Comparison of ENCODE assay signal across 8 mouse cellular contexts in the genomic region with DNA sequence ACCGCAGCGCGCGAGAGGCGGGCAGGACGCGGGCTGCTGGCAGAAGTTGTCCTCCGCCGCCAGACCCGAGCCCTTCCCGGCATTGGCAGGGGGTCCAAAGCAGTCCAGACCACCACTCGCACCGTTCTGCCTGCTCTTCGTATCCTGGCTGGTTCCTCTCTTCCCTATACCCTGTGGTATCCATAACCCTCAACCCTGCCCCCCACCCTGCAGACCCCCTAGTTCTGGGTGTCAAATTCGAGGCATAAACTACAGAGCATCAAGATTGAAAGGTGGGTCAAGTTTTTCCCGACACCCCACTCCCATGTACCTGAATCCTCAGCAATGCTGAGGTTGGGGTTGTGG. TPM values are rescaled to one million over a fixed set of nuclear protein-coding genes. Genes with fewer than 3 reads are reported as not detected.
A peak's percentile ranks its signal among the peaks of the same experiment; 100 is the strongest.
DNase-seq lines count a peak whose midpoint lies in the region; ATAC-seq and TF ChIP-seq lines count a peak whose summit lies in the region.

No protein-coding gene starts in this region.

- H3K9ac ChIP-seq in forebrain, embryonic 12.5 days = peak overlapping the region; percentile 59
- H3K9ac ChIP-seq in limb, embryonic 11.5 days (ENCODE audit: low read length) = no peak overlapping the region
- H3K9ac ChIP-seq in neural tube, embryonic 14.5 days (replicated peaks; ENCODE audit: low read depth, low read length) = peak overlapping the region; percentile 81

- no peak; the same call in none of the 2 replicates for ATAC-seq in forebrain, embryonic 12.5 days (ENCODE audit: low FRiP score)
- no peak for ATAC-seq in limb, embryonic 11.5 days (ENCODE audit: insufficient number of reproducible peaks, low FRiP score, low TSS enrichment, low read depth)
- ATAC-seq in neural tube, embryonic 14.5 days (ENCODE audit: low read depth) = peak; percentile 60
- ATAC-seq in megakaryocyte-erythroid progenitor cell, adult 5-6 weeks (replicated peaks; ENCODE audit: low FRiP score, low TSS enrichment, poor library complexity, severe bottlenecking) = no peak

- no peaks in the 10 kb centered on the region for H3K36me3 ChIP-seq in forebrain, embryonic 12.5 days (replicated peaks)
- no peaks in the 10 kb centered on the region for H3K36me3 ChIP-seq in limb, embryonic 11.5 days (ENCODE audit: control insufficient read depth, insufficient read depth, low read length)
- H3K36me3 ChIP-seq in neural tube, embryonic 14.5 days (ENCODE audit: control insufficient read depth, insufficient read depth, low read length) = no peaks in the 10 kb centered on the region

- DNase-seq in left cerebral cortex, adult 2 months (ENCODE audit: extremely low spot score in 1 of 2, low spot score in 2 of 2) = no peak
- no peak for DNase-seq in left cerebral cortex, postnatal 25 days (ENCODE audit: low spot score in 2 of 2)
- no peak for DNase-seq in limb, embryonic 11.5 days (ENCODE audit: low spot score)
- DNase-seq in retina, postnatal 1 day = no peak
- DNase-seq in urinary bladder, adult 2 months (ENCODE audit: low spot score) = no peak

- H3K27me3 ChIP-seq in forebrain, embryonic 12.5 days = peaks cover 57% of the 10 kb centered on the region
- peaks cover 20% of the 10 kb centered on the region for H3K27me3 ChIP-seq in limb, embryonic 11.5 days (ENCODE audit: control insufficient read depth, insufficient read depth, low read length)
- H3K27me3 ChIP-seq in neural tube, embryonic 14.5 days (ENCODE audit: control insufficient read depth, insufficient read depth, low read length) = peaks cover 5% of the 10 kb centered on the region

- peak overlapping the region; percentile 72 for H3K4me3 ChIP-seq in left cerebral cortex, adult 2 months
- H3K4me3 ChIP-seq in forebrain, embryonic 12.5 days (replicated peaks) = peak overlapping the region; percentile 56
- peak overlapping the region; percentile 20 for H3K4me3 ChIP-seq in limb, embryonic 11.5 days (ENCODE audit: low read depth, low read length)
- peak overlapping the region; percentile 66 for H3K4me3 ChIP-seq in neural tube, embryonic 14.5 days (ENCODE audit: low read depth, low read length)

- intact Hi-C loops in left cerebral cortex, adult 2 months (cut with DNase I) = loop anchor here (5.0 kb wide), 1 partner anchor 63 kb away; no protein-coding TSS in a partner anchor
- intact Hi-C loops in left cerebral cortex, postnatal 25 days (cut with DNase I) = no loop called here

- peak overlapping the region; percentile 77 for H3K4me2 ChIP-seq in forebrain, embryonic 12.5 days
- H3K4me2 ChIP-seq in limb, embryonic 11.5 days (ENCODE audit: low read depth, severe bottlenecking) = peak overlapping the region; percentile 45; the same call in 1 of the 2 replicates
- H3K4me2 ChIP-seq in neural tube, embryonic 14.5 days (ENCODE audit: low read depth, low read length) = peak overlapping the region; percentile 67

- no peak for TF ChIP-seq CTCF in left cerebral cortex, adult 2 months (IDR thresholded peaks at IDR 0.05)

- H3K4me1 ChIP-seq in forebrain, embryonic 12.5 days = peaks cover 14% of the 10 kb centered on the region
- no peaks in the 10 kb centered on the region for H3K4me1 ChIP-seq in limb, embryonic 11.5 days (ENCODE audit: control insufficient read depth, insufficient read depth, low read length)
- no peaks in the 10 kb centered on the region for H3K4me1 ChIP-seq in neural tube, embryonic 14.5 days (ENCODE audit: control insufficient read depth, insufficient read depth, low read length)

- H3K9me3 ChIP-seq in forebrain, embryonic 12.5 days = no peaks in the 10 kb centered on the region
- H3K9me3 ChIP-seq in limb, embryonic 11.5 days (ENCODE audit: control insufficient read depth, low read length) = no peaks in the 10 kb centered on the region
- H3K9me3 ChIP-seq in neural tube, embryonic 14.5 days (ENCODE audit: control insufficient read depth, low read length) = no peaks in the 10 kb centered on the region

- WGBS in forebrain, embryonic 12.5 days = 3% methylated on average over 14 of the region's 16 CpGs
- 3% methylated on average over 16 of the region's 16 CpGs for WGBS in limb, embryonic 11.5 days
- 3% methylated on average over 16 of the region's 16 CpGs for WGBS in neural tube, embryonic 14.5 days

- H3K27ac ChIP-seq in left cerebral cortex, adult 2 months = peak overlapping the region; percentile 93
- no peak overlapping the region for H3K27ac ChIP-seq in forebrain, embryonic 12.5 days
- H3K27ac ChIP-seq in limb, embryonic 11.5 days (replicated peaks; ENCODE audit: low read depth, low read length) = no peak overlapping the region
- no peak overlapping the region for H3K27ac ChIP-seq in neural tube, embryonic 14.5 days (ENCODE audit: low read depth, low read length)

RNA-seq across cellular contexts. Expression of a gene that starts 0.5 kb away (rescaled TPM):
- total RNA-seq in left cerebral cortex, adult 2 months (2021) = 10 to 100 TPM; 29.8 to 31.7 TPM
- total RNA-seq in left cerebral cortex, postnatal 25 days (2021) = 10 to 100 TPM; 26.1 to 26.3 TPM
- 1.6 and 1.9 TPM in 2 replicates for polyA plus RNA-seq in forebrain, embryonic 12.5 days (2016; fragmentation: Nextera tagmentation; extraction: Ambion mirVana)
- polyA plus RNA-seq in limb, embryonic 11.5 days (2014; fragmentation: Nextera tagmentation; extraction: Ambion mirVana) = 0.67 and 0.85 TPM in 2 replicates
- 3.2 and 4.1 TPM in 2 replicates for polyA plus RNA-seq in neural tube, embryonic 14.5 days (2014; fragmentation: Nextera tagmentation; extraction: Ambion mirVana)
- 0.66 TPM in 1 of 2 replicates, not detected in the other for total RNA-seq in megakaryocyte-erythroid progenitor cell, adult 5-6 weeks (2014; fragmentation: Nextera tagmentation)
- 0.57 TPM in 1 of 2 replicates, not detected in the other for total RNA-seq in megakaryocyte-erythroid progenitor cell, adult 5-6 weeks (2017)
- polyA plus RNA-seq in urinary bladder, adult 2 months (2012; rRNA removed) = 0.55 and 0.59 TPM in 2 replicates

RNA-seq across cellular contexts. Expression of a gene that starts 9.2 kb away (rescaled TPM):
- total RNA-seq in left cerebral cortex, adult 2 months (2021) = 100 to 1,000 TPM; 186 to 188 TPM
- 100 to 1,000 TPM; 175 to 205 TPM for total RNA-seq in left cerebral cortex, postnatal 25 days (2021)
- 4.1 and 4.4 TPM in 2 replicates for polyA plus RNA-seq in forebrain, embryonic 12.5 days (2016; fragmentation: Nextera tagmentation; extraction: Ambion mirVana)
- 0.35 and 0.60 TPM in 2 replicates for polyA plus RNA-seq in limb, embryonic 11.5 days (2014; fragmentation: Nextera tagmentation; extraction: Ambion mirVana)
- polyA plus RNA-seq in neural tube, embryonic 14.5 days (2014; fragmentation: Nextera tagmentation; extraction: Ambion mirVana) = 9.9 and 12.7 TPM in 2 replicates
- total RNA-seq in megakaryocyte-erythroid progenitor cell, adult 5-6 weeks (2014; fragmentation: Nextera tagmentation) = 1.5 and 2.3 TPM in 2 replicates
- 1.6 and 2.6 TPM in 2 replicates for total RNA-seq in megakaryocyte-erythroid progenitor cell, adult 5-6 weeks (2017)
- polyA plus RNA-seq in urinary bladder, adult 2 months (2012; rRNA removed) = 32.4 and 32.5 TPM in 2 replicates

RNA-seq across cellular contexts. Expression of a gene that starts 29.4 kb away (rescaled TPM):
- total RNA-seq in left cerebral cortex, adult 2 months (2021) = 10 to 100 TPM; 64.1 to 65.9 TPM
- 10 to 100 TPM; 60.3 to 64.1 TPM for total RNA-seq in left cerebral cortex, postnatal 25 days (2021)
- 18.0 and 18.5 TPM in 2 replicates for polyA plus RNA-seq in forebrain, embryonic 12.5 days (2016; fragmentation: Nextera tagmentation; extraction: Ambion mirVana)
- 14.0 and 16.0 TPM in 2 replicates for polyA plus RNA-seq in limb, embryonic 11.5 days (2014; fragmentation: Nextera tagmentation; extraction: Ambion mirVana)
- 15.9 and 17.7 TPM in 2 replicates for polyA plus RNA-seq in neural tube, embryonic 14.5 days (2014; fragmentation: Nextera tagmentation; extraction: Ambion mirVana)
- total RNA-seq in megakaryocyte-erythroid progenitor cell, adult 5-6 weeks (2014; fragmentation: Nextera tagmentation) = 90.8 and 92.3 TPM in 2 replicates
- 42.9 and 64.3 TPM in 2 replicates for total RNA-seq in megakaryocyte-erythroid progenitor cell, adult 5-6 weeks (2017)
- 50.0 and 61.8 TPM in 2 replicates for polyA plus RNA-seq in urinary bladder, adult 2 months (2012; rRNA removed)

Comparison
In these comparisons a context has a peak if more than half of its experiments do, and no peak if none do; other contexts are left out.
1. H3K4me3 ChIP-seq: peak in every context shown above with its lines; median percentile 72 in left cerebral cortex, adult 2 months; 66 in neural tube, embryonic 14.5 days; 56 in forebrain, embryonic 12.5 days; 20 in limb, embryonic 11.5 days.